Mouse (Mus musculus): ENCODE measurements around the gene Rabgap1. TPM values are rescaled to one million over a fixed set of nuclear protein-coding genes. Genes with fewer than 3 reads are reported as not detected.
"Not testable (repeated sequence)": the region's sequence is repeated elsewhere in the genome, so short reads cannot be mapped to it uniquely, and the experiment has no call there.

The Rabgap1 gene
- polyA plus RNA-seq, 1 experiment from 2014 or later: 47.8 TPM

DNA sequence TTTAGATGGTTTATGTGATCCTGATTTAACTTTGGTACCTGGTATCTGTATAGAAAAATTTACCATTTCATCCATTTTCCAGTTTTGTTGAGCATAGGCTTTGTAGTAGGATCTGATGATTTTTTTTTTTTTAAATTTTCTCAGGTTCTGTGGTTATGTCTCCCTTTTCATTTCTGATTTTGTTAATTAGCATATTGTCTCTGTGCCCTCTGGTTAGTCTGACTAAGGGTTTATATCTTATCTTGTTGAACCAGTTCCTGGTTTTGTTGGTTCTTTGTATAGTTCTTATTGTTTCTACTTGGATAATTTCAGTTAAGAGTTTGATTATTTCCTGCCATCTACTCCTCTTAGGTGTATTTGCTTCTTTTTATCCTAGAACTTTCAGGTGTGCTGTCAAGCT lies 36.5 kb downstream of the Rabgap1 start:
- no peak overlapping the region for H3K27ac ChIP-seq (replicated peaks)
- no peaks in the 10 kb centered on the region for H3K4me1 ChIP-seq
- H3K9me3 ChIP-seq: no peaks in the 10 kb centered on the region
- H3K27me3 ChIP-seq (replicated peaks; ENCODE audit: low read depth, poor library complexity, severe bottlenecking): no peaks in the 10 kb centered on the region
- H3K4me3 ChIP-seq: no peak overlapping the region
- H3K36me3 ChIP-seq (replicated peaks): peaks cover 77% of the 10 kb centered on the region
- no peak for DNase-seq (ENCODE audit: low spot score)

GRCm38 (mm10) chr2:37480039-37480438 lies 37.0 kb downstream of the Rabgap1 start:
- no peaks in the 10 kb centered on the region for H3K27me3 ChIP-seq (replicated peaks; ENCODE audit: low read depth, poor library complexity, severe bottlenecking)
- no peak overlapping the region for H3K27ac ChIP-seq (replicated peaks)
- H3K4me3 ChIP-seq: no peak overlapping the region
- no peaks in the 10 kb centered on the region for H3K9me3 ChIP-seq
- H3K36me3 ChIP-seq (replicated peaks): peaks cover 78% of the 10 kb centered on the region
- no peak for DNase-seq (ENCODE audit: low spot score)
- WGBS: 91% methylated on average over 2 of the region's 2 CpGs
- H3K4me1 ChIP-seq: no peaks in the 10 kb centered on the region

- Histone ChIP-seq H3K4me1 (no peaks in the 10 kb centered on the region), H3K36me3 (replicated peaks) (peaks cover 73% of the 10 kb centered on the region), H3K4me3 (no peak overlapping the region), H3K27me3 (replicated peaks; ENCODE audit: low read depth, poor library complexity, severe bottlenecking) (no peaks in the 10 kb centered on the region), H3K27ac (replicated peaks) (no peak overlapping the region), H3K9me3 (no peaks in the 10 kb centered on the region)
- DNase-seq (ENCODE audit: low spot score): no peak
- WGBS: 92% methylated on average over 2 of the region's 2 CpGs
Measured at GRCm38 (mm10) chr2:37484165-37484564, 41.1 kb downstream of the Rabgap1 start.

- Histone ChIP-seq H3K27me3 (replicated peaks; ENCODE audit: low read depth, poor library complexity, severe bottlenecking) (no peaks in the 10 kb centered on the region), H3K36me3 (replicated peaks) (peaks cover 82% of the 10 kb centered on the region), H3K9me3 (no peaks in the 10 kb centered on the region), H3K27ac (replicated peaks) (no peak overlapping the region), H3K4me3 (no peak overlapping the region), H3K4me1 (no peaks in the 10 kb centered on the region)
- WGBS: 98% methylated on average over 1 of the region's 1 CpGs
- DNase-seq (ENCODE audit: low spot score): no peak
Measured at GRCm38 (mm10) chr2:37485370-37485769, 42.3 kb downstream of the Rabgap1 start.

DNA sequence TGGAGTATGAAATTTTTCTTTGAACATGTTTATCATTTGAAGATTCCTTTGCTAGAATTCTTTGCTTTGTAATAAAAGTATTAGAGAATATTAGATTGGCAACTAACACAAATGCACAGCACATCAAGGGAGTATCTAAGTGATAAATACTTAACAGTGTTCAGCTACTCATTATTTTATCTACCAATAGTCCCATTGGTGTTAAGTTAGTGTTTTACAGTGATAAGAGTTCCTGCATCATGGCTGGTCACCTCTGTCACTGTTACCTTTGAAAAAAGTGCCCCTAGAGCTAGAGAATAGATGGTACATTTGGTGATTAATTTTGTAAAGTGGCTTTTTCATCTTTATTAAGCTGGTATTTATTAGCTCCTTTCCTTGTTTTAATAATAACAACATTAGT lies 43.3 kb downstream of the Rabgap1 start:
- no peak overlapping the region for H3K4me3 ChIP-seq
- H3K36me3 ChIP-seq (replicated peaks): peaks cover 85% of the 10 kb centered on the region
- no peak for DNase-seq (ENCODE audit: low spot score)
- H3K4me1 ChIP-seq: no peaks in the 10 kb centered on the region
- H3K9me3 ChIP-seq: no peaks in the 10 kb centered on the region
- no peak overlapping the region for H3K27ac ChIP-seq (replicated peaks)
- no peaks in the 10 kb centered on the region for H3K27me3 ChIP-seq (replicated peaks; ENCODE audit: low read depth, poor library complexity, severe bottlenecking)

- Histone ChIP-seq H3K9me3 (no peaks in the 10 kb centered on the region), H3K4me1 (no peaks in the 10 kb centered on the region), H3K27me3 (replicated peaks; ENCODE audit: low read depth, poor library complexity, severe bottlenecking) (no peaks in the 10 kb centered on the region), H3K4me3 (no peak overlapping the region), H3K36me3 (replicated peaks) (peaks cover 92% of the 10 kb centered on the region), H3K27ac (replicated peaks) (no peak overlapping the region)
- 93% methylated on average over 2 of the region's 2 CpGs for WGBS
- DNase-seq (ENCODE audit: low spot score): no peak
Measured at GRCm38 (mm10) chr2:37488956-37489355, 45.9 kb downstream of the Rabgap1 start.

- Histone ChIP-seq H3K27ac (replicated peaks) (no peak overlapping the region), H3K36me3 (replicated peaks) (peaks cover 85% of the 10 kb centered on the region), H3K4me3 (no peak overlapping the region), H3K9me3 (no peaks in the 10 kb centered on the region), H3K4me1 (no peaks in the 10 kb centered on the region), H3K27me3 (replicated peaks; ENCODE audit: low read depth, poor library complexity, severe bottlenecking) (no peaks in the 10 kb centered on the region)
- no peak for DNase-seq (ENCODE audit: low spot score)
- 95% methylated on average over 4 of the region's 4 CpGs for WGBS
Measured at GRCm38 (mm10) chr2:37497321-37497720, 54.2 kb downstream of the Rabgap1 start.

DNA sequence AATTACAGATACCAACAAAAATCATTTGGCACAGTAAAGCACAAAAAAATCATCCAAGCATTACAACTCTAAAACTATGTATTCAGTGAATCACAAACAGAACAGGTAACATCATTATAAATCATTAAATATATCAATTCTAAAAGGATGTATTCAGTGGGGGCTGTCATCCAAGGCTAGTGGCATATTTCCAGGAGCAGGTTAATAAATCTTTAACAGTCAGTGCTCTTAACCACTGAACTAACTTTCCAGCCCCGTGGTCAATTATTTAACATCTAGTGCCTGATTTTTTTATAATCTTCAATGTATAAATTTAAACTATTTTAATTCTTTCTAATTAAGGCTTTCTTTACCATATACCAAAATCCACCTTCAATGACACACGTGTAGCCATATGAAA lies 62.8 kb downstream of the Rabgap1 start:
- peaks cover 65% of the 10 kb centered on the region for H3K36me3 ChIP-seq (replicated peaks)
- WGBS: 97% methylated on average over 2 of the region's 2 CpGs
- H3K4me3 ChIP-seq; H3K9me3 ChIP-seq; H3K4me1 ChIP-seq; DNase-seq (ENCODE audit: low spot score); H3K27ac ChIP-seq (replicated peaks); H3K27me3 ChIP-seq (replicated peaks; ENCODE audit: low read depth, poor library complexity, severe bottlenecking): not testable (repeated sequence)

DNA sequence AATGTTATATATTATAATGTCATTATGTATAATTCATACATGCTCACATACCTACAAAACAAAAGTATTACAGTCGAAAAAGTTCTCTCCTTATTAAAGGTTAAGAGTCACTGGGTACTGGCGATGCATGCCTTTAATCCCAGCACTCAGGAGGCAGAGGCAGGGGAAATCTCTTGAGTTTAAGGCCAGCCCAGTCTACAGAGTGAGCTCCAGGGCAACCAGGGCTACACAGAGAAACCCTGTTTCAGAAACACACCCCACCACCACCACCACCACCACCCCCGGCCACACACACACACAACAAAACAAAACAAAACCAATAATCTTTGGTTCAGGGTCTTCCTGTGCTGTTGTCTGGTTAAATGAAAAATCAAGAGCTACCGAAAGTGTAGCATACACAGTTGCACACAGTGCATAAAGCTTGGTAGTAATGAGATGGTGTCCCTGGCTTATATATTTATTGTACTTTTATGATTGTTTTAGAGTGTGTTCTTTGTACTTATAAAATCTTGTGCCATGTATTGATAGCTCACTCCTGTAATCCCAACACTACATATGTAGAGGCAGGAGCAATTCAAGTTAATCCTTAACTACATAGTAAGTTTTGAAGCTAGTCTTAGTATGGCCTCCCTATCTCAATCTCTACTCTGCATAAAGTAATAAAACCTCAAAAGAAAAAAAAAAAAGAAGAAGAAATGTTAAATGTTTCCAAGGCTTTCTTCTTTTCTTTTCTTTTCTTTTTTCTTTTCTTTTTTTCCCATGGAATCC lies 68.2 kb downstream of the Rabgap1 start:
- H3K27ac ChIP-seq (replicated peaks): no peak overlapping the region
- WGBS: 88% methylated on average over 4 of the region's 4 CpGs
- H3K9me3 ChIP-seq: no peaks in the 10 kb centered on the region
- H3K4me3 ChIP-seq: no peak overlapping the region
- H3K27me3 ChIP-seq (replicated peaks; ENCODE audit: low read depth, poor library complexity, severe bottlenecking): no peaks in the 10 kb centered on the region
- no peak for DNase-seq (ENCODE audit: low spot score)
- peaks cover 56% of the 10 kb centered on the region for H3K36me3 ChIP-seq (replicated peaks)
- peaks cover 5% of the 10 kb centered on the region for H3K4me1 ChIP-seq

- H3K9me3 ChIP-seq: no peaks in the 10 kb centered on the region
- H3K36me3 ChIP-seq (replicated peaks): peaks cover 42% of the 10 kb centered on the region
- peaks cover 13% of the 10 kb centered on the region for H3K4me1 ChIP-seq
- 24% methylated on average over 11 of the region's 11 CpGs for WGBS
- peak within 1 kb of the TSS; percentile 32 for H3K4me3 ChIP-seq
- DNase-seq (ENCODE audit: low spot score): peak; percentile 30
- 0 out of 2 replicates have a peak within 1 kb of the TSS, but pooled peaks have one; percentile 52 for H3K27ac ChIP-seq (replicated peaks)
- H3K27me3 ChIP-seq (replicated peaks; ENCODE audit: low read depth, poor library complexity, severe bottlenecking): no peaks in the 10 kb centered on the region
Measured at GRCm38 (mm10) chr2:37516030-37516710, 73.1 kb downstream of the Rabgap1 start, which contains the start of gene Gpr21. Gene Gpr21, plus strand, starts transcription at chr2:37516332.

GRCm38 (mm10) chr2:37516922-37517462 lies 73.9 kb downstream of the Rabgap1 start:
- Histone ChIP-seq H3K4me1 (peaks cover 13% of the 10 kb centered on the region), H3K9me3 (no peaks in the 10 kb centered on the region), H3K36me3 (replicated peaks) (peaks cover 36% of the 10 kb centered on the region), H3K27me3 (replicated peaks; ENCODE audit: low read depth, poor library complexity, severe bottlenecking) (no peaks in the 10 kb centered on the region), H3K4me3 (no peak overlapping the region), H3K27ac (replicated peaks) (no peak overlapping the region)
- 50% methylated on average over 4 of the region's 4 CpGs for WGBS
- no peak for DNase-seq (ENCODE audit: low spot score)

DNA sequence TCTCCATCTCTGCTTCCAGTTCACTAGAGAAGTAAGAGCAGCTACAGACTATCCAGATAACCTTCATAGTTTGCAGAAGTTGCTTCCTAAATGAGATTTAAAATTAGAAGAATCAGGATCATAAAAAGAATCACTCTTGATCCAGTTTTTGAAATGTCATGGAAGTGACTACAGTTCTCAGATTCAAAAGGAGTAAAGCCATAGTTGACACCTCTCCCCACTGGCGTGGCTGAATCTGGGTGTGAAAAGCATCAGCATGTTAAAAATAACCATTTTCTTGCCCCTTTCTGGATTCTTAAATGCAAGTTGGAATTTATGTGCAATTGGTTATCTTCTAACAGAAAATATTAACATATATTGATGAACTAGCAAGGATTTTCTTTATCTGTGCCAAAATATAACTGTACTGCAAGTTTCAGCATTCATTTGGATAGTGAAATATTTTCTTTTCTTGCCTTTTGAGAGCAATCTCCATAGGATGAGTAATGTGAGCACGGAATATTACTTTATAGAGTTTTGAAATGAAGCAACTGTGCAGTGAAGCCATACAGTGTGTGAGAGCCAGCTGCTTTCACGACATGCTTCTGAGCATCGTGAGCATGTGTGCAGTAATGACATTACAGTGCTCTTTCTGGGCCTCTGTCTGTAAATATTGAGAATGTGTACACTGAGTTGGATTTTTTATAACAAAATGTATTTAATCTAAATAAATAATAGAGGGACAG lies 75.6 kb downstream of the Rabgap1 start:
- WGBS: 93% methylated on average over 4 of the region's 4 CpGs
- DNase-seq (ENCODE audit: low spot score): no peak
- H3K27ac ChIP-seq (replicated peaks): no peak overlapping the region

More for the DNA sequence above, 75.6 kb downstream of the Rabgap1 start:
- no peaks in the 10 kb centered on the region for H3K9me3 ChIP-seq
- H3K4me3 ChIP-seq: no peak overlapping the region
- H3K27me3 ChIP-seq (replicated peaks; ENCODE audit: low read depth, poor library complexity, severe bottlenecking): no peaks in the 10 kb centered on the region
- H3K36me3 ChIP-seq (replicated peaks): peaks cover 21% of the 10 kb centered on the region
- peaks cover 13% of the 10 kb centered on the region for H3K4me1 ChIP-seq

Measured in embryonic facial prominence, embryonic 10.5 days (tissue).